Mouse (Mus musculus): ENCODE data around the gene Cpsf7.

Gene Cpsf7

DNA sequence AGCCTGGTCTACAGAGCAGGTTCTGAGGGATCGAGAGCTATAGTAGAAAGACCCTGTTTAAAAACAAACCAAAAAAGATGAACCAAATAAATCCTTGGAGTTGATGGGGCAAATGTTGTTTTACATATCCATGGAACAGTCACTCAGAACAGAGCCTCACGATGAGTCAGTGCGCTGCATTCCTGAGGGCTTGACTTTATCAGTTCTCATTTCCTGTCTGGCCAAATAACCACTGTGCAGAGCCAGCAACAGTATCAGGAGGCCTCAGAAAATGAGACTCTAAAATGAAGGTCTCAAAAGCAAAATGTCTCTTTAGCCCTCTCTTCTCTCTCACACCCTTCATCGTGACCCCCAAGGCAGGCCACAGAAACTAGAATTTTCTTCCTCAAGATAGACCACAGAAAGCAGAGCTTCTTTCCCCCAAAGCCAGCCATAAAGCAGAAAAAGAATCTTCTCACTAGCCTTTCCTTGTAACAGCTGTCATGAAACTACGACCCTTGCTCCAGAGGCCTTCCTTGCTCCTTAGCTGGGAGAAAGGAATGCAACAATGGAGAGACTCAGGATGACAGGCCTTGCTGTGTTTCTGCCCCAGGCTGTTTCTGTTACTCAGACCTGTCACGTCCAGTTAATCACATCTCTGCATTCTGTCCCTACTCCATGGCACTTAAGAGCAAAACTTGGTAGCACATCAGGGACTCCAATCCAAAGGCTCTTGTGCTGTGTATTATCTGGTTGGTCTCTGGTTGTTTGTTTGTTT, 36.7 kb downstream of the Cpsf7 start:
- DNase-seq: no peak

- no peak for DNase-seq
Observed at GRCm38 (mm10) chr19:10562351-10562750, 37.3 kb downstream of the Cpsf7 start.

DNA sequence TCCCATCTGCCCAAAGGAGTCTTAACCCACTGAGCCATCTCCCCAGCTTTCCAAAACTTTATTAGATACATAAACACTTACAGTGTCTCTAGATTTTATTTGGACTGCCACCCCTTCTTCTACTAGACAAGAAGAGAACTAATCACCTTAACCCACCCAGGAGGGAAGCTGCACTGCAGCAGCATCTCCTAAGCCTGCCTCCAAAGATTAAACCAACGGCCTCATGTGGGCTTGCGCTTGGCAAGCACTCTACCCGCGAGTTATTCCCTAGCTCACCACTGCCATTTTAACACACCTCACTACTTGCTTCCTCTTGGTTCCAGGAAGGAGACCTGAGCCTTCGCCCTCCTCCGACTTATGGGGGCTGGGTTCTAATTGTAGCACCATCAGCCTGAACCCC, 39.2 kb downstream of the Cpsf7 start:
- DNase-seq: no peak

DNA sequence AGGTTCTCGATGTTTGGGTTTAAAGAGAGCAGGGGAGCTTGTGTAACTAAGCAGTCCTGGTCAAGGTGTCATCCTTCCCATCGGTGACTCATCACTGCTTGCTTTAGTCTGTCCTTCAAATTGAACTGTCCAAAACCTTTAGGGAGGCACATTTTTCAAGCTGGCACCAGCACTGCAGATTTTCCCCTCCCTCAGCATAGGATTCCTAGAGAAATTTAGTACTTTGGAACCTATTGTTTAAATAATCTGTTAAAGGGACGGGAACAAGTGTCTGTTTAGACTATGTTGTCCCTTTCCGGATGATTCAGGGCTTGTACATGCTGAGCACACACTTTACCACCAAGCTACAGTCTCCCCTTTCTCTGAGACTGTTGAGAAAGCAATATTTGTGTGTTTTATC, 40.2 kb downstream of the Cpsf7 start:
- no peak for DNase-seq

- no peak for DNase-seq
Observed at GRCm38 (mm10) chr19:10569627-10570026, 44.6 kb downstream of the Cpsf7 start.

GRCm38 (mm10) chr19:10576690-10577561, 51.9 kb downstream of the Cpsf7 start, which contains the start of the genes Cyb561a3 and Tmem138:
Cyb561a3 (plus strand) TSS chr19:10577172.
Tmem138 (minus strand) TSS chr19:10577362.
- peak; percentile 88 for DNase-seq

DNA sequence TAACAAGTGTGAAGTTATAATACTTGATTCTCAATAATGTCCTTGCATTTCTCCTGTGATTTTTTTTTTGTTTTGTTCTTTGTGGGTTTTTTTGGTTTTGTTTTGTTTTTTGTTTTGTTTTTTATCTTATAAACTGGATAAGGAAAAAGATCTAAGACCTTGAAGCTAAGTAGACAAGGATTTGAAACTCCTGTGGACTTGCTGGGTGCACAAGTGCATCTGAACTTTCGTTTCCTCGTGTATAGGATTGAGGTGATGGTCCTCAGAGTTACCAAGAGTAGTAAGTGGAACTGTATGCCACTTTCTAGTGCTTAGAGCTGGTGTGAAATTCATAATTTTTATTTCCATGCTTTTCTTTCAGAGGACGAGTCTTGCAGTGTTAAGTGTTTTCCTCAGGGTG, 55.0 kb downstream of the Cpsf7 start:
- no peak for DNase-seq

DNA sequence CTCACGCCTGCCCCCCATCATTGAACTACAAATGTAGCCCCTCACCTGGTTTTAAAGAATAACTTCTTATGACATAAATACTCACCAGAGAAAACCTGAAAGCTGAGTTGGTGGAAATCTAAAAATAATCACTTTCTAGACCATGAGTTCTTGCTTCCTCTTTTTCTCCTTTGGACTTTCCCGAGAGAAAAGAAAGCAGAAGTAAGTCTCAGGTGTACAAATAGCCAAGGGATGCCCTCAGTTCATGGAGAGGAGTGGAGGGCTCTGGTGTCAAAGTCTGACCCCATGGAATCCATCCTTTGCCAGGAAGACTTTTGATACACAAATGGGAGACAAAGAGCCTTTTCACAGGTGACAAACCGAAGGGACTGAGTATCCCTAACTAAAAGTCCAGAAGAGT, 55.7 kb downstream of the Cpsf7 start:
- no peak for DNase-seq

- DNase-seq: no peak
Observed at GRCm38 (mm10) chr19:10581984-10582383, 56.9 kb downstream of the Cpsf7 start.

DNA sequence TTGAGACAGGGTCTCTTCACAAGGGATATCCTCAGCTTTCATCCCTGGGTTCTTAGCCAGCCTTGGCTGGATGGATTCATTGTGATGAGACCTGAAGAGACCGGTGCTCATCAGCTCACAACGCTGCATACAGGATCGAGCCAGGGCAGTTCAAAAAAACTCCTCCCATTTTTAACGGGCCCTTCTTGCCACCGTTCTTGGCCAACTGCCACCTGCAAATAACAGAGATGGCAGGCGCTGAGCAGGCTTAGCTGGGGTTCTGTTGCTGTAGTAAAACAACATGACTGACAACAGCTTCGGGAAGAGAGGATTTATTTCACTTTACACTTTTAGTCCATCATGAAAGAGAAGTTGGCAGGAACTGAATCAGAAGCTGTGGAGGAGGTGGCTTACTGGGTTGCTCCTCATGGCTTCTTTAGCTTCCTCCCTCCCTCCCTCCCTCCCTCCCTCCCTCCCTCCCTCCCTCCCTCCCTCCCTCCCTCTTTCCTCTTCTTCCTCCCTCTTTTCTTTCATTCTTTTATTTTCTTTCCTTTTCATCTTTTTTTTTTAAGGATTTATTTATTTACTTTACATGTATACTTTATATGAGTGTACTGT, 58.6 kb downstream of the Cpsf7 start:
- no peak for DNase-seq

- DNase-seq: no peak
Observed at GRCm38 (mm10) chr19:10585112-10585511, 60.0 kb downstream of the Cpsf7 start.

- DNase-seq: no peak
Observed at GRCm38 (mm10) chr19:10587231-10587630, 62.2 kb downstream of the Cpsf7 start.

DNA sequence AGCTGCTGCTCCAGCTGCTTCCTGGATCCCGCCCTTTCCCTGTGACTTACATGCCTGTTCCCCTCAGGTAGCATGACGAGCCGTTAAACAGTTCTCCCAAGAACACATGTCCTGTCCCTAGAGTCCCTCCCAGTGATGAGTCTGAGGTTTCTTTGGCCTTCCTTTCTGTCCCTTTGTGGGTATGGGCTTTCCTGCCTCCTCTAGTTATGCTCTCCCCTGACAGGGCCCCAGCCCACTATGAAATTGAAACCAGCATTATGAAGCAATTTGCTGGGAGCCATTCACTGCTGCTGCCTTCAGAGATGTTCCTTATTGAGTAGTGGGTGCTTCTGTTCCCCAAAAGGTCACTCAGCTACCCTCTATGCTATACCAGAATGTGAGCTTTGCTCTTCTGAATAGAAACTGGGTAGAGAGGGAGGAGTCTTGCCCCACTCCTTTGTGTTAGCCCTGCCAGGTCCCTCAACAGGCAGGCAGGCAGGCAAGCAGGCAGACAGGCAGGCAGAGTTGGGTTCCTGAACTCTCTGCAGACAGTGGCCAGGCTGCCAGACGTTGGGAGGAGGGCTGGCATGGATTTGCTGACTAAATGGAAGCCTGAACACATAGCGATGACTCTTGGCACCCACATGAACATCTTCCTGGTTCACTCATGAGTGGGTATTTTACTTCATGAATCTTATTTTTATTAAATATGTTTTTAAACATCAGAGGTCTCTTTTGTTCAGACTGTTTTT, 64.2 kb downstream of the Cpsf7 start:
- DNase-seq: no peak

DNA sequence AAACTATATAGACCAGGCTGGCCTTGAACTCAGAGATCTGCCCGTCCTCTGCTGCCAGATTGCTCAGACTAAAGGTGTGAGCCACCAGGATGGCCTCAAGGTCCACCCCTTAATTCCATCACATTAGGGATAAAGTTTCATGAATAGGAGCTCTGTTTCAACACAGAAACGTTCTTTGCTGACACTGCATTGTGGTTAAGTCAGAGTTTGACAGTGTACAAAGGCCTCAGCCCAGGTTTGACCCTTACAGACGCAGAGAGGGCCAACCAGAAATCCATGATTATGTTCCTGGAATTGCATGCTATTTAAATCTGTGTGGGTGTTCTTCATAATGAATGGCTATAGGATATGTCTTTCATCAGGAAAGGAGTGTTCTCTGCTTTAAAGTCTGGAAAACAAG, 65.2 kb downstream of the Cpsf7 start:
- DNase-seq: no peak

GRCm38 (mm10) chr19:10591659-10592377, 66.8 kb downstream of the Cpsf7 start:
- DNase-seq: no peak
